Mouse (Mus musculus) naive thymus-derived CD4-positive, alpha-beta T cell, adult 5 months (primary cell): ENCODE results near the gene Cyp2u1. TPM values are rescaled to one million over a fixed set of nuclear protein-coding genes. Genes with fewer than 3 reads are reported as not detected.

ENCODE experiments used
- polyA plus RNA-seq: library from polyadenylated mRNA; unstranded; fragments of 100-300 nt; shearing (Covaris generic); gene quantifications from one replicate; pipeline ENCODE4 v1.2.1, GENCODE M21; 2017

The Cyp2u1 gene
- 0.20 TPM for polyA plus RNA-seq

DNA sequence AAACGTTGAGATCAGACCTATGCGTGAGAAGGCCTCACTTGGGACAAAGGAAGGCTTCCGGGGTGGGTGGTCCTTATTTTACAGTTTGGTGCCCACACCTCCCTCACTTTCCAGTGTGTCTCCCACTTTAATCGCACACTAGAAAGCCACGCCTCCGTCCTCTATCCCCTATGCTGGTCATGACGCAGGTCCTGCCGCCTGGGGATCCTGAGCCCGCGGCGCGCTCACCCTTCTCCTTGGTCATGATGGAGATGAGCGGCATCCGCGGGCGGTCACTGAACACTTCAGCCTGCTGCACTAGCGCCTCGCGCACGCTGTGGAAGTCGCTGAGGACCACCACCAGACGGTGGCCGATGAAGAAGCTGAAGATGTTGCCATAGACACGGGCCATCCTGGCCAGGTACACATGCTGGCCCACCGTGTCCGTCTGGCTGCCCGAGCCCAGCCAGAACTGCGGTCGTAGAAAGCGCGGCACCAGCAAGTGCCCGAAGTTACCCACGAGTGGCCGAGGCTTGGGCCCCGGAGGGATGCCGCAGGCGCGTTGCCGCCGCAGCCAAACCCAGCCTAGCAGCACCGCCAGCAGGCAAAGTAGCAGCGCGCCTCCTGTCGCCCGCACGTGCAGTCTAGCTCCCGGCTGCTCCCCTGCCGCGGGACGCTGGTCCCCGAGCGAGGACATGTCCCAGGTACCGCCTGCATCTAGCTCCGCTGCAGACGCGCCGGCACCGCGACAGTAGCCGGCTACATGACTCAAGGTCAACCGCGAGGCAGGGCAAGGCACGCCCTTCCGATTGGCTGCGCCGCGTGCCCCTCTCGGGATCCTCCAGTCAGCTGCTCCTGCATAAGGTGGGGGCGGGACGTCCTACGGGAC, at the start of gene Cyp2u1:
Gene Cyp2u1, minus strand, starts transcription at position 776 of the 868 bp plus-strand sequence.

GRCm38 (mm10) chr3:131271559-131272373, 31.3 kb downstream of the Cyp2u1 start, which contains the start of gene Hadh:
Hadh (minus strand) TSS chr3:131272101.

Other genes with a start within 250 kb of the Cyp2u1 start
- gene Lef1, start 192.8 kb downstream of the Cyp2u1 start, polyA plus RNA-seq = 1,190 TPM
- 49.4 TPM for gene Hadh, start 31.1 kb downstream of the Cyp2u1 start, polyA plus RNA-seq
- 0.07 TPM for gene Sgms2, start 188.2 kb upstream of the Cyp2u1 start, polyA plus RNA-seq